Mouse (Mus musculus): ENCODE data around the gene Ess2.
"Not testable (repeated sequence)": the region's sequence is repeated elsewhere in the genome, so short reads cannot be mapped to it uniquely, and the experiment has no call there.

The Ess2 gene

GRCm38 (mm10) chr16:17911052-17911595, at the start of gene Ess2:
Ess2 (minus strand) TSS chr16:17911348.
- peak; percentile 89 for DNase-seq

GRCm38 (mm10) chr16:17956052-17956638, 45.0 kb upstream of the Ess2 start:
- DNase-seq = not testable (repeated sequence)

- no peak for DNase-seq
Observed at GRCm38 (mm10) chr16:17951618-17952017, 40.5 kb upstream of the Ess2 start.

- DNase-seq = no peak
Observed at GRCm38 (mm10) chr16:17950068-17950467, 38.9 kb upstream of the Ess2 start.

GRCm38 (mm10) chr16:17949421-17949877, 38.3 kb upstream of the Ess2 start:
- no peak for DNase-seq

GRCm38 (mm10) chr16:17945081-17945831, 34.1 kb upstream of the Ess2 start:
- DNase-seq = no peak

GRCm38 (mm10) chr16:17943466-17943865, 32.3 kb upstream of the Ess2 start:
- DNase-seq = no peak

- DNase-seq = peak; percentile 84
Observed at GRCm38 (mm10) chr16:17939255-17939751, 28.2 kb upstream of the Ess2 start.

- peak; percentile 87 for DNase-seq
Observed at GRCm38 (mm10) chr16:17938821-17939220, 27.7 kb upstream of the Ess2 start.

GRCm38 (mm10) chr16:17938187-17938586, 27.0 kb upstream of the Ess2 start:
- DNase-seq = no peak

GRCm38 (mm10) chr16:17936776-17937175, 25.6 kb upstream of the Ess2 start:
- no peak for DNase-seq

- no peak for DNase-seq
Observed at GRCm38 (mm10) chr16:17934445-17934910, 23.3 kb upstream of the Ess2 start.

- peak; percentile 47 for DNase-seq
Observed at GRCm38 (mm10) chr16:17933594-17934444, 22.7 kb upstream of the Ess2 start.

- no peak for DNase-seq
Observed at GRCm38 (mm10) chr16:17931906-17932460, 20.8 kb upstream of the Ess2 start.

- no peak for DNase-seq
Observed at GRCm38 (mm10) chr16:17929631-17930030, 18.5 kb upstream of the Ess2 start.

GRCm38 (mm10) chr16:17929211-17929610, 18.1 kb upstream of the Ess2 start:
- no peak for DNase-seq

- peak; percentile 83 for DNase-seq
Observed at GRCm38 (mm10) chr16:17928627-17929104, 17.5 kb upstream of the Ess2 start.

GRCm38 (mm10) chr16:17928087-17928580, 17.0 kb upstream of the Ess2 start, which contains the start of gene Slc25a1:
Slc25a1 (minus strand) TSS chr16:17928219.
- DNase-seq = peak; percentile 95

GRCm38 (mm10) chr16:17927351-17928082, 16.4 kb upstream of the Ess2 start:
- peak; percentile 49 for DNase-seq

- no peak for DNase-seq
Observed at GRCm38 (mm10) chr16:17922163-17922538, 11.0 kb upstream of the Ess2 start.
